Mouse (Mus musculus): Measurements from ENCODE around the gene Mbd4.

Gene Mbd4

DNA sequence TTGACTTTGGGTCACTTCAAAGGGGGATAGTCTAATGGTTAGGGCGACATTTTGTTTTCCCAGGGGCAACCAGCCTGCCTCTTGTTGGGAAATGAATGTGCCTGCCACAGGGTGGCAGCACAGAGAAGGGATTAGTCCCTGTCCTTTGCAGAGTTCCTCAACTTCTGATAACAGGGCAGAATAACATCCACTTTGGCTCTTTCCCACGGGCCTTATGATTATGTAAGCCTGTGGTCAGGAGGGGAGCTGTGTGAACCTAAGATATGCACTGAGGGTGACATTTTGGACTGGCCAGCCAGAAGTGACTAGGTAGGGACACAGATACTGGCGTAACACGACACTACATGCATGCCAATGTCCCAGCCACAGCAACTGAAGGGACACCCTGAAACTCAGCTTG, 39.1 kb downstream of the Mbd4 start:
- peak; percentile 67 for DNase-seq (ENCODE audit: low read depth, low spot score)

DNA sequence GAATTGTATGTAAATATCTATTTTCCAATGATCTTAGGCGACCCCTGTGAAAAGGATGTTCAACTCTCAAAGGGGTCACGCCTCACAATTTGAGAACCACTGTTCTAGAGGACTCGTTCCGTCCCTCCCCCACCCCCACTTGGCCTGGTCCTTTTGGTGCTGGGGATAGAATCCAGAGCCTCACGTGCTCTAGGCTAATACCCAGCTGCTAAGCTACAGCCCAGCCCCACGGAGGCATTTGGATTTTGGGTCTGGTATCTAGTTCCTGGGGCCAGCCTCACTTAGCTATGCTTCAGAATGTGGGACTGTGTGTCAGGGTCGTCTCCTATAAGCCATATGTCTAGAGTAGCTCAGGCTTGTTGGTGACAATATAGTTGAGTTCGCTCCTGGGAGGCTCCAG, 41.6 kb downstream of the Mbd4 start:
- DNase-seq (ENCODE audit: low read depth, low spot score) = peak; percentile 36

DNA sequence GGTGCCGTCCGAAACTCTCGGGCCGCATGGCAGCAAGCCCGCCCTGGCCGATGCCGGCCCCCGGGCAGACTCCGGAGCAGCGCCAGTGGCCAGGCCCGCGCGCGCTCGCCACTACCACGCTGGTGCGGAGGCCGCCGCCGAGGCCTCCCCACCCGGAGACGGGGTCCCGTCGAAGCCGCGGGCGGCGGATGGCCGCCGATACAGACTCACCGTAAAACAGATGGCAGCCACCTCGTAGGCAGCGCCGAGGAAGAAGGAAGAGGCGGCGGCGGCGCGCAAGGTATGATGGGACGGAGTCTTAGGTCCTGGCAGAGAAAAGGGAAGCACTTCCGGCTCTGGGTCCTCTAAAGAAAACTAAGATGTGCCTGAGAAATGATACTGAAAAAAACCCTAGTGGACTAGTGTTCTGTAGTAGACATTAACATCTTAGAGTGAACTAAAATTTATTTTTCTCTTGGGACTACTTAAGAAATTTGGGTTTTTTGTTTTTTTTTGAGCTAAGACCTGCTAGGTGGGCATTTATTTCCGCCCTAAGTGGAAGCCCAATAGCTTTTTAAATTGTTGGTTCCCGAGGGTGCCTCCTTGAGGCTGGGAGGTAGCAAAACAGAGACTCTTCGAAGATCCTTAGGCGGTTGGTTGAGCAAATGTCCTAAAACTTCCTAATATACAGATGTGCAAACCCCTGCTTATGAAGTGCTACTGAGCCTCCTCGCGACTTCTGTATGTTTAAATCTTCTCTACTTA, 44.5 kb downstream of the Mbd4 start, which contains the start of gene Rpl32:
Gene Rpl32 (minus strand): TSS at position 260 of the 744 bp plus-strand sequence.
- peak; percentile 92 for DNase-seq (ENCODE audit: low read depth, low spot score)

DNA sequence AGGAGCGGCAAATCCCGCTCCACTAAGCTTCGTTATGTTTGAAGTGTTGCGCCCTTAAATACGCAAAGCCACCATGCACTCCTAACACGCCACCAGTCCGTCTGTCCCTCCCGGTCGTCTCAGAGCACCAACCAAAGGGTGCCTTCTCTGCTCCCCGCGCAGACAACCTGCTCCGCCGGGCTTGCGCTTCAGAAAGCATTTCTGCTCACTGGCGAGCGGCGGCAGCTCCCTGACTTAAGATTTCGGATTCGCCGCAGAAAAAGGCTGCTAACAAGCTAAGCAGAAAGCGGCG, 45.0 kb downstream of the Mbd4 start:
- DNase-seq (ENCODE audit: low read depth, low spot score) = no peak

DNA sequence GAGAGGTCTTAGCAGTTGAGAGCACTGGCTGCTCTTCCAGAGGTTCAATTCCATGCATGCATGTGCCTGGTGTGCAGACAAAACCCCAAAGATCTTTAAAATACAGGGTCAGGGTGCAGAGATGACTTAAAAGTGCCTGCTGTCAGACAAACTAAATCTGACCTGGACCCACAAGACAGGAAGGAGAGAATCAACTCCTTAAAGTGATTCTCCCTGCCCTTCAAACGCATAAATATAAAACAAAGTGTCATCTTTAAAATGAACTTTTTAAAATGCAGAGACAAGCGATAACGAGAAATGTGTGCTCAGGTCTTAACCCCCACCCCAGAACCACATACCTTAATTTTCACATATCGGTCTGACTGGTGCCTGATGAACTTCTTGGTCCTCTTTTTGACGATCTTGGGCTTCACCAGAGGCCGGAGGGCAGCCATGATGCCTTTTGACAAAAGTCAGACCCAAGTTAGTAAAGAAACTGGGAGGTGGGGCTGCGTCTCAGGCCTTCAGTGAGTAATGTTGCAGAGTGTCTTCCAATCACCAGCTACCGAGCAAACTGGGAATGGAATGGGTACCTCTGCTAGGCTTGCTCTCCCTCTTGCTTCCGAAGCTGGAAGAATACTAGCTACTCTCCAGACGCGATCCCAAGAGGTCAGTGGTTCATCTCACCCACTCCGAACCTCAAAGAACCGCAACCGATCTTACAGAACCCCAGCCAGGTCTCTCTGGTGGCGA, 45.5 kb downstream of the Mbd4 start:
- DNase-seq (ENCODE audit: low read depth, low spot score) = no peak

DNA sequence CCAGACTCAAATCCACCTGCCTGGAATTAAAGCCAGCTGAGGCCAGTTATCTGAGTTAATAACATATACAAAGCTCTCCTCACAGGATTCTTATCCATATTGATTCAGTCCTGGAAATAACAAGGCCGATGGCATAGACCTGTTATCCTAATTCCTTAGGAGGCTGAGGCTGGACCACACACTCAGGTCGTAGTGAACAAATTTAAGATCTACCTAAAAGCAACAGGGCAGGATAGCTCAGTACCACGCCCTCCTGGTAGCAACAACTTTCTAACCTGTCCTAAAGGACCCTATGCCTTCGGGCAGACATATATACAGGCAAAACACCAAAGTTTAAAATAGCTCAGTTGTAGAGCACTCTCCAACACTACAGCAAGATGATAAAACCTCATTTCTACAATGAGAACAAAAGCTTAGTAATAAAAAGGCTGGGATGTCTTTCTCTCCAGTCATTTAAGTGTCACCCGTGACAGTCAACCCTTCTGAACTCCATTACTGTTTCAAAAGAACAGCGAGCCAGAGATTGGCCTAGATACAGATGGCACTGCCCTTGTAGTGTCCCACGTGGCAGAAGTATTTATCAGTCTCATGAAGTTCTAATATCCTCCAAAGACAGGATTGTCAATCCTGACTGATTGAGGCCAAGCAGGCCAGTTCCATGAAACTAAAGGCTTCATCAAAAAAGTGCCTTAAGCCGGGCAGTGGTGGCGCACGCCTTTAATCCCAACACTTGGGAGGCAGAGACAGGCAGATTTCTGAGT, 48.6 kb downstream of the Mbd4 start:
- peak; percentile 52 for DNase-seq (ENCODE audit: low read depth, low spot score)

DNA sequence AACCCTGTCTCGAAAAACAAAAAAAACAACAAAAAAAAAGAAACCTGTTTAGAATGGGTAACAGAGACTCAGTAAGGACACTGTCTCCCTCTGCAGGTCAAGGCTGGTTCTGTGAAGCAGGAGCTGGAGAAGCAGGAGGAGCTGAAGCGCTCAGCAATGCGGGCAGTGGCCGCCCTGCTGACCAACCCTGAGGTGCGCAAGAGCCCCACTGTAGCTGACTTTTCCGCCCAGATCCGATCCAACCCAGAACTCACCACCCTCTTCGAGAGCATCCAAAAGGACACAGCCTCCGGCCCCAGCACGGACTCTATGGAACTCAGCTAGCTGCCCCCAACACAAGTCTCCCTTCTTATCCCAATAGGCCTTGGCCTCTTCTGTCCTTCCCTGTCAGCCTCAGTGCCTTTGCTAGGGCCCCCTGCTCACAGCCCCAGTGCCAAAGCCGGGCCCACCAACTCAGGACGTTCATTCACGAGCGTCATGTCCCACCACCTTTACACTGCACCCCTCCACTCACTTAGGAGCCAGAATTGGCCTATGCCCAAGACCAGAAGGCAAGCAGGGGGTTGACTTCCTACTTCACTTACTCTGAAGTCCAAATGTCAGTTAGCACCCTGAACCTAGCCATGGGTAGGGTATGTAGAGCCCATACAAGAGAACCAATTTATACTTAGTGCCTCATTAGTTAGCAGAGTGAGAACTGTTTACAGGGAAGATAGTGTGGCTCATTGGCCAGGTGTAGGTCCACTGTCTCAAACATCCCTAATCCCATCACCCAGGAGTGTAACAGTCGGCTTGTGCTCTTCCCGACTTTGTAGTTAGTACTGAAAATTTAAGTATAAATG, 49.4 kb downstream of the Mbd4 start:
- DNase-seq (ENCODE audit: low read depth, low spot score) = peak; percentile 86

DNA sequence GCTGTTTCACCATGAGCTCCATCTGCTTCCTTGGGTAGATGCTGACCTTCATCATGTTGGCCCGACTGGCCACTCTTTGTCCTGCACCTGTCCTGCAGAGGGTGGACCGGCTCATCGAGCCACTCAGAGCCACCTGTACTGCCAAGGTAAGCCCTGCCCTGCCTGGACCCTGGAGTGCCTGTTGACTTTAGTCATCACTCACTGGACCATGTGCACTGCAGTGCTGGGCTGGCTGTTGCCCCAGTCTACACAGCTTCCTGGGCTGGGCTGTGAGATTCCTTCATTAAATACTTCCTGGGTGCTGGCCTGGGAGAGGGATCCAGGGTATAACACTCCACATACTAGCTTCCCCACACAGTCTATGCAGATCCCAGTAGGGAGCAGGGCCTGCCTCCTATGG, 51.4 kb downstream of the Mbd4 start:
- no peak for DNase-seq (ENCODE audit: low read depth, low spot score)

DNA sequence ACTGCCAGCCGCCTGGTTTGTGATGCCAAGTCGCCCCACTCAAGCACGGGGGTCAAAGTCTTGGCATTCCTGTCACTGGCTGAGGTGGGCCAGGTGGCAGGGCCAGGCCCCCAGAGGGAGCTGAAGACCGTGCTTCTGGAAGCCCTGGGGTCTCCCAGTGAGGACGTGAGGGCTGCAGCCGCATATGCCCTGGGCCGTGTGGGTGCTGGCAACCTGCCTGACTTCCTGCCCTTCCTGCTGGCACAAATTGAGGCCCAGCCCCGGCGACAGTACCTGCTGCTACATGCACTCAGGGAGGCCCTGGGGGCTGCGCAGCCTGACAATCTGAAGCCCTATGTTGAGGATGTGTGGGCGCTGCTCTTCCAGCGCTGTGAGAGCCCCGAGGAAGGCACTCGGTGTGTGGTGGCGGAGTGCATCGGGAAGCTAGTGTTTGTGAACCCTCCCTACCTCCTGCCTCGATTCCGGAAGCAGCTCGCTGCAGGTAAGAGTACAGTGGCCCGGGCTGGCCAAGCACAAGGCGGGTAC, 60.4 kb downstream of the Mbd4 start:
- DNase-seq (ENCODE audit: low read depth, low spot score) = no peak

DNA sequence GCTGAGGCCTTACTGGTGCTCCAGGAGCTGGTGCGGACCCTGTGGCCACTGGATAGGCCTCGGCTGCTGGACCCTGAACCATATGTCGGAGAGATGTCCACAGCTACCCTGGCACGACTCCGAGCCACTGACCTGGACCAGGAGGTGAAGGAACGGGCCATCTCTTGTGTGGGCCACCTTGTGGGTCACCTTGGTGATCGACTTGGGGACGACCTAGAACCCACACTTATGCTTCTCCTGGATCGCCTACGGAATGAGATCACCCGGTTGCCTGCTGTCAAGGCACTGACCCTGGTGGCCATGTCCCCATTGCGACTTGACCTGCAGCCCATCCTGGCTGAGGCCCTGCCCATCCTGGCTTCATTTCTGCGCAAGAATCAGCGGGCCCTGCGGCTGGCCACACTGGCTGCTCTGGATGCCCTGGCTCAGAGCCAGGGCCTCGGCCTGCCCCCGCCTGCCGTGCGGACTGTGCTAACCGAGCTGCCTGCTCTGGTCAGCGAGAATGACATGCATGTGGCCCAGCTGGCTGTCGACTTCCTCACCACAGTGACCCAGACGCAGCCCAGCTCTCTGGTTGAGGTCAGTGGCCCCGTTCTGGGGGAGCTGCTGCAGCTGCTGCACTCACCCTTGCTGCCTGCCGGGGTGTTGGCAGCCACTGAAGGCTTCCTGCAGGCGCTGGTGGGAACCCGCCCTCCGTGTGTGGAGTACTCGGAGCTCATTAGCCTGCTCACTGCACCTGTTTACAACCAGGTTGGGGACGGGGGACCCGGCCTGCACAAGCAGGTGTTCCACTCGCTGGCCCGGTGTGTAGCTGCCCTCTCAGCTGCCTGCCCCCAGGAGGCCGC, 61.1 kb downstream of the Mbd4 start:
- no peak for DNase-seq (ENCODE audit: low read depth, low spot score)

DNA sequence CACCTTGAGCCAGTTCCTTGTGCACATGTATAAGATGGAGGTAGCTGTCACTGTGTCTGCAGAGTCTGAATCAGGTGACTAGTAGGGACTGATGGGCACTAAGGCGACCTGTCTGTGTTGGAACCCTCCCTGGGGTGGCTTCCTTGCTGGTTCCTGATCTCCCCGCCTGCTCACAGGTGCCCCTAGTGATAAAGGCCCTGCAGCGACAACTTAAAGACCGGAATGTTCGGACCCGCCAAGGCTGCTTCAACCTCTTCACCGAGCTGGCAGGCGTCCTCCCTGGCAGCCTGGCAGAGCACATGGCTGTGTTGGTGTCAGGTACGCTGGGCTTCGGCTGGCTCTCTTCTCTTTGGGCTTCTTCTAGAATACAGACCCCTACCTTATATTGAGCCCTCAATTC, 62.2 kb downstream of the Mbd4 start:
- peak; percentile 50 for DNase-seq (ENCODE audit: low read depth, low spot score)
